Mouse (Mus musculus): ENCODE measurements around the gene G6pc3.

DNA sequence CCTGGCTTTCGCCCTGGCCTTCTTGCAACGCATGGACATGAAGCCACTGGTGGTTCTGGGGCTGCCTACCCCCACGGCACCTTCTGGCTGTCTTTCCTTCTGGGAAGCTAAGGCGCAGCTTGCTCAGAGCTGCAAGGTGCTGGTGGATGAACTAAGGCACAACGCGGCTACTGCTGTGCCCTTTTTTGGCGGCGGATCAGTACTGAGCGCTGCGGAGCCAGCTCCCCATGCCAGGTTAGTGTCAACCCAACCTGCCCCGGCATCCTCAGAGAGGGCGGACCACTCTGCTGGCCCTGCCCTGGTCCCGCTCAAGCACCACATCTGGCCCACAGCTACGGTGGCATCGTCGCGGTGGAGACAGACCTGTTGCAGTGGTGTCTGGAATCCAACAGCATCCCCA lies 42.9 kb upstream of the G6pc3 start:
- TF ChIP-seq CTCF (IDR thresholded peaks at IDR 0.05; ENCODE audit: borderline replicate concordance, control insufficient read depth, extremely low read depth, insufficient read depth, low read length, poor library complexity), result no peak
- TF ChIP-seq POLR2A (IDR thresholded peaks at IDR 0.05; ENCODE audit: control insufficient read depth, extremely low read depth, insufficient read depth, low read length, poor library complexity), result no peak
